Comparison of ENCODE assay signal across 9 mouse cellular contexts in the genomic region with DNA sequence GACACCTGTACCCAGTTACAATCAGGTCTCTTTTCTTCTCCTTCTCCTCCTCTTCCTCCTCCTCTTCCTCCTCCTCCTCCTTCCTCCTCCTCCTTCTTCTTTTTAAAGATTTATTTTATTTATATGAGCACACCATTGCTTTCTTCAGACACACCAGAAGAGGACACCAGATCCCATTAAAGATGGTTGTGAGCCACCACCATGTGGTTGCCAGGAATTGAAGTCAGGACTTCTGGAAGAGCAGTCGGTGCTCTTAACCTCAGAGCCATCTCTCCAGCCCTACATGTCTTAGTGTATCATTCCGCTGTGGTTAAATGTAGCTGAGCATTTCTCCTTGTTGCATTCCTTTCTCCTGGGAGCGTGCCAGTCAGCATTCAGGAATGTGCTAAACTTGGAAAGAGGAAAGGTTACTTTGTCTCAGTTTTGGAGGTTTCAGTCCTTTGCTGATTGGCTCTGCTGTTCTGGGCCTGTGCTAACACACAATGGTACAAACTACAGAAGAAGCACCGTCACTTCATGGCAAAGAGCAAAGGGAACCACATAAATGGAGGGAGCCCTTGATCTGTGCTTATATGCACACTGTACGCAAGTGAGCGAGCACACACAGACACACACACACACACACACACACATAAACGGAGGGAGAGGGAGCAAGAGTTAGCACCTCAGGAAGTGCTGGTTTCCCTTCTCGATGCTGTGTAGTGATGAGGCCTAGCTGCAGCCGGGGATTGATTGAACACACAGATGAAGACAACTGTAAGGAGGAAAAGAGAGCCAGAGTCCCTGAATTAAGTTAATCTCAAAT. TPM values are rescaled to one million over a fixed set of nuclear protein-coding genes. Genes with fewer than 3 reads are reported as not detected.
DNase-seq lines count a peak whose midpoint lies in the region; ATAC-seq and TF ChIP-seq lines count a peak whose summit lies in the region.
"Had no signal": no experiment of that assay in that cellular context is flagged by ENCODE, and none has a peak within 500 bp of the region (broad histone marks: within the 10 kb centered on the region; RNA-seq: fewer than 3 reads in every experiment).

No protein-coding gene starts in this region.

- H3K9me3 ChIP-seq in kidney, embryonic 15.5 days (replicated peaks), result no peaks in the 10 kb centered on the region
- H3K9me3 ChIP-seq in forebrain, embryonic 10.5 days, result peaks cover 3% of the 10 kb centered on the region; the same call in 1 of the 2 replicates

- no peak overlapping the region for H3K9ac ChIP-seq in kidney, embryonic 15.5 days

- H3K27me3 ChIP-seq in kidney, embryonic 15.5 days, result no peaks in the 10 kb centered on the region
- H3K27me3 ChIP-seq in testis, adult 2 months (ENCODE audit: control insufficient read depth, insufficient read depth, low read length), result no peaks in the 10 kb centered on the region
- H3K27me3 ChIP-seq in forebrain, embryonic 10.5 days (ENCODE audit: poor library complexity, severe bottlenecking), result no peaks in the 10 kb centered on the region

- H3K36me3 ChIP-seq in kidney, embryonic 15.5 days, result no peaks in the 10 kb centered on the region
- H3K36me3 ChIP-seq in testis, adult 2 months (ENCODE audit: control insufficient read depth, insufficient read depth, low read length), result no peaks in the 10 kb centered on the region
- no peaks in the 10 kb centered on the region for H3K36me3 ChIP-seq in forebrain, embryonic 10.5 days (replicated peaks)

- H3K4me1 ChIP-seq in kidney, embryonic 15.5 days, result peaks cover 5% of the 10 kb centered on the region; the same call in 1 of the 2 replicates
- peaks cover 2% of the 10 kb centered on the region; the same call in 1 of the 2 replicates for H3K4me1 ChIP-seq in testis, adult 2 months (ENCODE audit: control insufficient read depth, insufficient read depth, low read length)
- H3K4me1 ChIP-seq in forebrain, embryonic 10.5 days, result no peaks in the 10 kb centered on the region

- no peak for TF ChIP-seq CTCF in testis, adult 2 months (IDR thresholded peaks at IDR 0.05; ENCODE audit: control insufficient read depth, insufficient read depth, insufficient replicate concordance, low read depth, low read length)

- 71% methylated on average over 9 of the region's 9 CpGs for WGBS in kidney, embryonic 15.5 days
- WGBS in forebrain, embryonic 10.5 days, result 87% methylated on average over 9 of the region's 9 CpGs

- 0 out of 2 replicates have a peak, but pooled peaks have one; percentile 43 for ATAC-seq in kidney, embryonic 15.5 days (replicated peaks; ENCODE audit: low FRiP score)

- no peak overlapping the region for H3K27ac ChIP-seq in kidney, embryonic 15.5 days
- H3K27ac ChIP-seq in testis, adult 2 months (ENCODE audit: control insufficient read depth, insufficient read depth, low read depth, low read length), result peak overlapping the region; percentile 27
- H3K27ac ChIP-seq in forebrain, embryonic 10.5 days, result no peak overlapping the region

- H3K4me2 ChIP-seq in kidney, embryonic 15.5 days, result no peak overlapping the region

- H3K4me3 ChIP-seq in kidney, embryonic 15.5 days (replicated peaks), result no peak overlapping the region
- no peak overlapping the region for H3K4me3 ChIP-seq in testis, adult 2 months (ENCODE audit: control insufficient read depth, low read depth, low read length)
- H3K4me3 ChIP-seq in forebrain, embryonic 10.5 days, result no peak overlapping the region

- no peak for TF ChIP-seq POLR2A in testis, adult 2 months (IDR thresholded peaks at IDR 0.05; ENCODE audit: control insufficient read depth, low read depth, low read length)

- DNase-seq in adrenal gland, adult 2 months, result peak; percentile 54
- no peak for DNase-seq in adrenal gland, adult 18-20 months (ENCODE audit: low spot score in 2 of 2)
- peak; percentile 70 for DNase-seq in adrenal gland, postnatal 14 days
- DNase-seq in layer of hippocampus, adult 18-20 months (ENCODE audit: low spot score in 2 of 2), result no peak
- no peak for DNase-seq in spleen, postnatal 10 days (ENCODE audit: low spot score in 2 of 2)
- no peak for DNase-seq in forebrain, embryonic 10.5 days (ENCODE audit: extremely low spot score, low spot score)

RNA-seq across cellular contexts. Expression of a gene that starts 33.8 kb away (rescaled TPM):
- 10 to 100 TPM; 47.0 to 62.9 TPM for total RNA-seq in adrenal gland, adult 2 months (2021)
- polyA plus RNA-seq in adrenal gland, adult 2 months (2012; rRNA removed), result 12.4 and 13.8 TPM in 2 replicates
- total RNA-seq in adrenal gland, adult 18-20 months (2021), result 10 to 100 TPM; 50.0 to 58.8 TPM
- total RNA-seq in adrenal gland, postnatal 14 days (2021), result 47.8 and 61.2 TPM in 2 replicates
- 36.5 and 40.6 TPM in 2 replicates for polyA plus RNA-seq in kidney, embryonic 15.5 days (2015; fragmentation: Nextera tagmentation; extraction: Ambion mirVana)
- 83.6 and 90.0 TPM in 2 replicates for polyA plus RNA-seq in testis, adult 2 months (2012; rRNA removed)
- 10 to 100 TPM; 89.4 to 91.2 TPM for total RNA-seq in layer of hippocampus, adult 18-20 months (2021)
- 13.8 and 14.5 TPM in 2 replicates for polyA plus RNA-seq in forebrain, embryonic 10.5 days (2016; fragmentation: Nextera tagmentation; extraction: Ambion mirVana)

RNA-seq across cellular contexts. Expression of a gene that starts 34.0 kb away (rescaled TPM):
- total RNA-seq in adrenal gland, adult 2 months (2021), result not detected
- not detected in 2 replicates for polyA plus RNA-seq in adrenal gland, adult 2 months (2012; rRNA removed)
- total RNA-seq in adrenal gland, adult 18-20 months (2021), result not detected
- total RNA-seq in adrenal gland, postnatal 14 days (2021), result not detected in 2 replicates
- polyA plus RNA-seq in kidney, embryonic 15.5 days (2015; fragmentation: Nextera tagmentation; extraction: Ambion mirVana), result not detected in 2 replicates
- polyA plus RNA-seq in testis, adult 2 months (2012; rRNA removed), result not detected in 2 replicates
- total RNA-seq in layer of hippocampus, adult 18-20 months (2021), result not detected
- not detected in 2 replicates for polyA plus RNA-seq in forebrain, embryonic 10.5 days (2016; fragmentation: Nextera tagmentation; extraction: Ambion mirVana)
- polyA plus RNA-seq: intestine, embryonic 14.5 days had no signal

Comparison
In these comparisons a context has a peak if more than half of its experiments do, and no peak if none do; other contexts are left out.
1. DNase-seq: peak in adrenal gland, adult 2 months (single experiment) and adrenal gland, postnatal 14 days (single experiment); none in adrenal gland, adult 18-20 months (0 of 2), layer of hippocampus, adult 18-20 months (0 of 2), spleen, postnatal 10 days (0 of 2) and forebrain, embryonic 10.5 days (single experiment).